Mouse (Mus musculus): ENCODE results near the gene Ankra2. TPM values are rescaled to one million over a fixed set of nuclear protein-coding genes. Genes with fewer than 3 reads are reported as not detected.

Ankra2 gene
- total RNA-seq, 2 experiments from 2014 or later: 33.5 to 35.2 TPM

DNA sequence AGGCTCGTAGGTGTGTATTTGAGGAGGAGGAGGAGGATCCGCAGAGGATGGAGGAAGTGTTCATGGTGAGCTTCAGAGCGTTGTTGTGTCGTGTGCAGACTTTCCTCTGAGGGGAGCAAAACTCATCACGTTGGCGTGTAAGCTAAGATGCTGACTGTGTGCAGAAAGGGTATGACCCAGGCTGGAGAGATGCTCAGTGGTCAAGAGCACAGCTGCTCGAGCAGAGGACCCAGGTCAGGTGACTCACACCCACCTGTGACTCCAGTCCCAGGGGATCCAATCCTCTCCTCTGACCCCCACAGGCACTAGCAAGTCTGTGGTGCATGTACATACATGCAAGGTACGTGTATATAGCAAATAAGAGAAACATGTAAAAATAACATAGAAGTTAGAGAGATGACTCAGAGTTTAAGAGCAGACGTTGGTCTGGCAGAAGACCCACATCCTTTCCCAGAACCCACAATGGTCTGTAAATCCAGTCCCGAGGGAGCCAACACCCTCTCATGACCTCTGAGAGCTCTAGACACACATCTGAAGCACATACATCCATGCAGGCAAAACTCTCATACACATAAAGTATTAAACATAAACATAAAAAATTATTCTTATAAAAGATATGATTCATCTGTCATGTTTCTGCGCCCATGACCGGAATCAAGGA is 18.2 kb downstream of the Ankra2 start:
- intact Hi-C loops (cut with DNase I): no loop called here

DNA sequence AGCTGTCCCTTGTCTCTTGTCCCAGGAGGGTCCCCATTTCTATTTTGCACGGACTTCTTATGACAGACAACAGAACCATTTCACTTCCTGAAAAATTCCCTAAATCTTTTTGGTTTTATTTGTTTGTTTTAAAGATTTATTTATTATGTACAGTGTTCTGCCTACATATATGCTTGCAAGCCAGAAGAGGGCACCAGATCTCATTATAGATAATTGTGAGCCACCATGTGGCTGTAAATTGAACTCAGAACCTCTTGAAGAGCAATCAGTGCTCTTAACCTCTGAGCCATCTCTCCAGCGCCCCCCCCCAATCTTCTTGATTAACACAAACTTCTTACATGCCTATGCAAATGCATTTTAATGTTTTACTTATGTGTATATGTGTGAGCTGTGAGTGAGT is 27.8 kb downstream of the Ankra2 start:
- DNase-seq (ENCODE audit: low spot score): no peak
- intact Hi-C loops (cut with DNase I): no loop called here

More for the DNA sequence above, 18.2 kb downstream of the Ankra2 start:
- DNase-seq (ENCODE audit: low spot score): no peak

- intact Hi-C loops (cut with DNase I): no loop called here
- DNase-seq (ENCODE audit: low spot score): no peak
Measured at GRCm38 (mm10) chr13:98291712-98292111, 28.8 kb downstream of the Ankra2 start.

GRCm38 (mm10) chr13:98296072-98296471 is 33.2 kb downstream of the Ankra2 start:
- intact Hi-C loops (cut with DNase I): loop anchor here (5.0 kb wide), 1 partner anchor 34 kb away; the partner anchor contains the start of genes Ankra2 and Utp15
- no peak for DNase-seq (ENCODE audit: low spot score)

GRCm38 (mm10) chr13:98297883-98298482 is 35.1 kb downstream of the Ankra2 start:
- intact Hi-C loops (cut with DNase I): loop anchor here (5.0 kb wide), 1 partner anchor 36 kb away; the partner anchor contains the start of genes Ankra2 and Utp15

DNA sequence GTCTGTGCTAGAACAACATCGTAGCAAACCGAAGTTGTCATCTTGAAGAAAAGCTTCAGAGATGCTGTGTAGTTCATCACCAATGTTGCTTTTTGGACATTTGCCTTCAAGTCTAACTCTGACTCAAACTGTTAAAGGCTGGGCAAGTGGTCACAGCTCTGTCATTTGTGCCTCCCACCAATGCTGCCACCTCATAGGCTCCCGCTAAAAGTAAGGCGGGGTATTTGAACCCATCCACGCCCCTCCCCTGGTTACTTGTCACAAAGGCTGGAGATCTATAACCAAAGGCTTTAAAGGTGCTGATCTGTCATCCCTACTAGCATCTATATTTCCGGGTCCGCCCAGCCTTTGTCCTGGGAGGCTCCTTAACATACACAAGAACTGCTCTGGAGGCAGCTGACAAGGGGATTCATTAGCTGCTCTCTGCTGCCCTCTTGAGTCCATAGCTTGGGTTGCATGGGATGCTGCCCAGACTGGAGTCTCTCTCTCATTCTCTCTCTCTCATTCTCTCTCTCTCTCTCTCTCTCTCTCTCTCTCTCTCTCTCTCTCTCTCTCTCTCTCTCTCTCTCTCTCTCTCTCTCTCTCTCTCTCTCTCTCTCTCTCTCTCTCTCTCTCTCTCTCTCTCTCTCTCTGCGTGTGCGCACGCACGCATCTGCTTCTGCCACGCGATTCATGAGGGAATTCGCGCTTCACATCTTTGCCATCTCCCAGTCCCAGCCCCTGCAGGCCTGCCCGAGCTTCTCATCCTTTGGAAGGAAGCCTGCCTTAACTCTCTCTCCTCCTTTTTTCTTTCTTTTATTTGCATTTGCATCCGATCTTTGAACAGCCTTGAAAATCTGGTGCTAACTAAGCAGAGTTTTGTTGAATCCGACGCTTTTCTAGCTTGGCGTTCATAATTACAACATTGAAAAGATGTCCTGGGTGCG is 36.2 kb downstream of the Ankra2 start:
- DNase-seq (ENCODE audit: low spot score): no peak
- intact Hi-C loops (cut with DNase I): loop anchor here (5.0 kb wide), 1 partner anchor 37 kb away; the partner anchor contains the start of genes Ankra2 and Utp15

More at GRCm38 (mm10) chr13:98297883-98298482, 35.1 kb downstream of the Ankra2 start:
- no peak for DNase-seq (ENCODE audit: low spot score)

DNA sequence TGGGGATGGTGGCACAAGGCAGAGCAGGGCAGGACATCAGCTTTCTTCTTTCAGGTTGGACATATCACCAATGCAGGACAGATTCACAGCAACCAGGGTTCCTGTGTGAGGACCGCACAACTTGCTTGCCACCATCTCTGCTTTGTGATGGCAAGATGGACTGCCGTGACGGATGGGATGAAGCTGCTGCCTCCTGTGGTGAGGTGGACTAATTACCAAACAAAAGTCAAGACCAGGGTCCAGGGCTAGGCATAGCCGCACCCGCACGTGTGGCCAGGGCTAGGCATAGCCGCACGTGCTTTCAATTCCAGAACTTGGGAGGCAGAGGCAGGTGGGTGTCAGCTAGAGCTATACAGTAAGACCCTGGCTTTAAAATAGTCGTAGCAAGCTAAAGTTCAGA is 42.4 kb downstream of the Ankra2 start:
- intact Hi-C loops (cut with DNase I): no loop called here
- no peak for DNase-seq (ENCODE audit: low spot score)

DNA sequence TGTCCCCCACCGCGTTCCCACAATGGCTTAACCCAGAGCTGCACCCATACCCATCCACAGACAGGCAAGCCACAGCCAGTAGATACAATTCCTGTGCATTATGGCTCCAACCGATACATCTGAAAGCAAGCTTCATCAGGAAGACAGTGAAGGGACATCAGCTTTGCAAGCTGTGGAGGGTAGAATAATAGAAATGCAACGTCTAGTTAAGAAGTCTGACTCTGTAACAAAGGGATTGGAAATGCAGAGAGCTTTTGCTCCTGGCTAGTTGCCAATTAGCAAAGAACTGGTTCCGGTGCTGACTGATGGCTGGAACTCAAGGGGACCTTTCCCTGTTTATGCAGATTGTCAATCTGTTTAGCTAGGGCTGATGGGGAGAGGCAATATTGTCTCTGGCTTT is 43.5 kb downstream of the Ankra2 start:
- intact Hi-C loops (cut with DNase I): no loop called here

GRCm38 (mm10) chr13:98306852-98307475 is 44.1 kb downstream of the Ankra2 start:
- no peak for DNase-seq (ENCODE audit: low spot score)
- intact Hi-C loops (cut with DNase I): no loop called here

More for the DNA sequence above, 43.5 kb downstream of the Ankra2 start:
- no peak for DNase-seq (ENCODE audit: low spot score)

DNA sequence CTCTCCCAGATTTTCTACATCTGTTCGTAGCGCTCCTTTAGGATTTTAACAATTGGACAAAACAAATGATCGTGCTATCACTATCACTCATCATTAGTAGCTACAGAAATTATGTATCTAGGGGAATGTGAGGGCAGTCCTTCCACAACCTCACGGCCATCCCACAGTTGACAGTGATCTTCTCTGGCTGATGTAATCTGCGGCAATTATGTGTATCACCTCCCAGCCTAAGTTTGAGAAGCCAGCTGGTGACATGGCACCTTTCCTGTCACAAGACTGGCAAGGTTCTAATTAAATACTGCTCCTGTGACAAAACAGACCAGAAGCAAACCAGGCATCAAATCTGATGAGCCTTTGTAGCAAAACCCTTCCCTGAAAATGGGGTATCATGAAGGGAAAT is 45.1 kb downstream of the Ankra2 start:
- intact Hi-C loops (cut with DNase I): no loop called here
- DNase-seq (ENCODE audit: low spot score): no peak

DNA sequence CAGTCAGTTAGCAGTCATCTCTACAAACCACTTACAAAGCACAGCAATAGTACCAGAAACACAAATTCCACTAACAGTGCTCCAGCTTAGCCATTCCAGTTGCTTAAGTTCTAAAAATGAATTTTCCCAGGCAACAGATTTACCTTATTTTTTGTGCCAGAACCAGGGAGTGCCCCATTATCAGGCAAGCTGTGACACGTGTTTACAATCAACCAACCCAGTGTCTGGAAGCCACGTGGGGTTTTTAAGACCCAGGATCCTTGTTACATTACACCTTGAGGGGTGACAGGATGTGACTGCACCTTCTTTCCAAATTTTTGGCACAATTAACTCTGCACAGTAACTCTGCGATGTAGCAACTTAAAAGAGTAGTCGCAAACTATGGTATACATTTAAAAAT is 45.9 kb downstream of the Ankra2 start:
- intact Hi-C loops (cut with DNase I): no loop called here
- DNase-seq (ENCODE audit: low spot score): no peak

GRCm38 (mm10) chr13:98311597-98311996 is 48.7 kb downstream of the Ankra2 start:
- DNase-seq (ENCODE audit: low spot score): no peak
- intact Hi-C loops (cut with DNase I): no loop called here

- DNase-seq (ENCODE audit: low spot score): no peak
- intact Hi-C loops (cut with DNase I): loop anchor here (2.0 kb wide), 1 partner anchor 49 kb away; no protein-coding TSS in a partner anchor
Measured at GRCm38 (mm10) chr13:98313631-98314030, 50.8 kb downstream of the Ankra2 start.

DNA sequence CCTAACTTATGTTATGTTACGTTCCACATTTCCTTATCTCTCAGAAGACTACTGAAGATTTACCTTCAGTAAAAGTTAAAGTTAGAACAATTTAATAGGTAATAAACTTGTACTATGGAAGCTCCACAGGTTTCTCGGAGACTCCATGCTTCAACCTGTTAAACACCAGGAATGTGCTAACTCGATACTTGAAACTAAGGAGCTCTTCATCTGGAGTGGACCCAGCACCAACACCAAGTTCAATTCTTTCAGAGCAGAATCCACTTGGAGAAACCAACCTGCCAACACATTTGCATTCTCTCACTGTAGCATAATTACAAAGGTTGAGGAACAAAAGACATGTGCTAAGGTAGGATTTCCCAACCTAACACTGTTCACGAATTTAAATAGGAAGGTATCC is 52.2 kb downstream of the Ankra2 start:
- intact Hi-C loops (cut with DNase I): loop anchor here (2.0 kb wide), 1 partner anchor 50 kb away; no protein-coding TSS in a partner anchor
- no peak for DNase-seq (ENCODE audit: low spot score)

GRCm38 (mm10) chr13:98316140-98316479 is 53.2 kb downstream of the Ankra2 start:
- intact Hi-C loops (cut with DNase I): no loop called here
- no peak for DNase-seq (ENCODE audit: low spot score)

DNA sequence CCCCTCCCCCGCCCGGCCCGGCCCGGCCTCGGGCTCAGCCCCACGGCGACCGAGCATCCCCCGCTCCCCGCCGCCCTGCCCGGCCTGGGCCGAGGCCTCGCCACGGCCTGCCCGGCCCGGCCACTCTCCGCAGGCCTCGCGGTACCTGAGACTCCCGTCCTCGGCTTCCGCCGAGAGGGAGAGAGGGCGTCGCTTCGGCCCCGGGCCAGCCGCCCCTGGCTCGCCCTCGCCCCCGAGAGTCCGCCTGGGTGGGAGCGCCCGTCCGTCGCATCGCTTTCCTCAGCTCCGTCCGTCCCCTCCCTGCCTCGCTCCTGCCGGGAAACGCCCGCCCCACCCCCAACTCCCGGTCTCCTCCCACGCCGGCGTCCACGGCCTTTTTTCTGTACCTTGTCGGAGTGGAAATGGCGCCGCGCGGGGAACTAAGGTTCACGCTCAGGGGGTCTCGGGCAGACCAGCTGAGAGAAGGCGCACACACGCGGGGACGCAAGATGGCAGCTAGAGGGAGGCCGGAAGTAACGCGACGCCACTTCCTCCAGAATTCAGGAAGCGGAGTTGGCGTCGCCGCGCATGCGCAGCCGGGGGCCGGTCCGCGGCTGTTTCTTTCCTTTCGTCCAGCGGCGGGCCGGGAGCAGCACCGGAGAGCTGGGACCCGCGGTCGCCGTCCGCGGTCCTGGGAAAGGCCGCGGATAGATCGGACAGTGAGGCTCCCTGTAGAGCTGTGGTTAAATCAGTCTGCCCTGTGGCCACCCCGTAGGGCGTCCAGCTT is 53.8 kb downstream of the Ankra2 start, which contains the start of gene Btf3:
TSS of gene Btf3 (minus strand) at position 527 of the 766 bp plus-strand sequence.
- intact Hi-C loops (cut with DNase I): no loop called here
- DNase-seq (ENCODE audit: low spot score): peak; percentile 88

GRCm38 (mm10) chr13:98317246-98317677 is 54.4 kb downstream of the Ankra2 start:
- intact Hi-C loops (cut with DNase I): no loop called here
- DNase-seq (ENCODE audit: low spot score): no peak

GRCm38 (mm10) chr13:98317911-98318310 is 55.0 kb downstream of the Ankra2 start:
- DNase-seq (ENCODE audit: low spot score): no peak
- intact Hi-C loops (cut with DNase I): no loop called here

Measured in heart, postnatal 25 days (tissue).